Mouse (Mus musculus) brain, embryonic 14.5 days (tissue): ENCODE results near the gene Ttc28.

Experiments used
- CTCF ChIP-seq: fragments of 200-500 bp; IDR thresholded peaks from 2 replicates; pipeline ENCODE4 v1.5.1; 2012; ENCODE audit warnings: inconsistent platforms, mild to moderate bottlenecking, moderate library complexity, borderline replicate concordance; ENCODE audit not compliant: insufficient read depth, insufficient read length; ENCODE audit errors: extremely low read depth
- POLR2A ChIP-seq: fragments of 200-500 bp; IDR thresholded peaks from 2 replicates; pipeline ENCODE4 v1.6.1; 2012; ENCODE audit warnings: mild to moderate bottlenecking, inconsistent platforms, borderline replicate concordance; ENCODE audit not compliant: poor library complexity, insufficient read depth, insufficient read length, severe bottlenecking; ENCODE audit errors: extremely low read depth

- TF ChIP-seq CTCF (no peak), POLR2A (no peak)
Observed at GRCm38 (mm10) chr5:111039771-111040170, 160.2 kb downstream of the Ttc28 start.
